Mouse (Mus musculus): ENCODE data around the gene Smad9. TPM values are rescaled to one million over a fixed set of nuclear protein-coding genes. Genes with fewer than 3 reads are reported as not detected.
"Not testable (repeated sequence)": the region's sequence is repeated elsewhere in the genome, so short reads cannot be mapped to it uniquely, and the experiment has no call there.

Gene Smad9
- polyA plus RNA-seq, 1 experiment = 1.1 TPM

DNA sequence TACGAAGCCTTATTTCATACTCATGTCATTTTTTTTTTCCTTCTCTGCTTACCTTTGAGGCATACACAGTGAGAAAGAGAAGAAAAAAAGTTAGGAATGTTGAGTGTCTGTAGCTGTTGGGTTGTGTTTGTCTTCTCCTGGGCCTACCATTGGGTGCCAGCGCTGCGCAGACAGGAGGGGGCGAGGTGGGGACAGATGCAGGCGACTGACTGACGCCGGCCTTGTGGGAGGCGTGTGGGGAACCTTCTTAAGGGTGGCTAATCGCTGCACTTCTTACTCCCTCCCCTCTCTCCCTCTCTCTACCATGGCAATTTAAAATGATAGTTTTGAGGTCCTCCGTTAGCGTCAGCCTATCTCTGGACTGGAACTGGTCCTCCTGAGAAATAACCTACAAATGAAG is 676 bp downstream of the Smad9 start:
- 8% methylated on average over 11 of the region's 11 CpGs for WGBS
- no peak overlapping the region for H3K27ac ChIP-seq (ENCODE audit: insufficient read depth, low read depth, low read length)
- peak overlapping the region; percentile 70 for H3K4me3 ChIP-seq (ENCODE audit: insufficient read depth, low read depth, low read length)

DNA sequence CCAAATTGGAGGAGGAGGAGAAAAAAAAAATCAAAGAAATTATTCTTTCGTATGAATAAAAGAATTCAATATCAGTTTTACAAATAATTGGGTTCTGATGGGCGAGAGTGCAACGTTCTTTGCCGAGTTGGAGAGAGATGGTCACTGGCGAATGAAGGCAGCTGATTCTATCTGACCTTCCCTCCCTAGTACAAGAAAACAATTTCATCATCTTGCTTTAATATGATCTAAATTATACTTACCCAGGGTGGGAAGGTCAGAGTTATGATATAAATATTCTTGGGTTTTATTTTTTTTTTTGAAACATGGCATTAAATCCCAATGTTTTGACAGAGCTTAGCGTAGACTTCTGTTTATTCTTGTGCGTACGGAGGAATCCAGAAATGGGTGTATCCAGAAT is 2.1 kb downstream of the Smad9 start:
- H3K4me1 ChIP-seq (ENCODE audit: control insufficient read depth, insufficient read depth, low read length) = no peaks in the 10 kb centered on the region
- H3K4me3 ChIP-seq (ENCODE audit: insufficient read depth, low read depth, low read length) = no peak overlapping the region
- TF ChIP-seq POLR2A (IDR thresholded peaks at IDR 0.05; ENCODE audit: low read depth, low read length) (no peak), CTCF (conservative IDR thresholded peaks at IDR 0.05; ENCODE audit: insufficient read depth, insufficient read length, low read depth, low read length) (no peak)
- H3K27ac ChIP-seq (ENCODE audit: insufficient read depth, low read depth, low read length) = no peak overlapping the region
- H3K36me3 ChIP-seq (ENCODE audit: control insufficient read depth, insufficient read depth, low read length) = no peaks in the 10 kb centered on the region
- H3K27me3 ChIP-seq (replicated peaks; ENCODE audit: control insufficient read depth, insufficient read depth, low read length) = no peaks in the 10 kb centered on the region
- no peak for DNase-seq
- WGBS = 90% methylated on average over 8 of the region's 8 CpGs

More for the DNA sequence above, 676 bp downstream of the Smad9 start:
- no peak for TF ChIP-seq CTCF (conservative IDR thresholded peaks at IDR 0.05; ENCODE audit: insufficient read depth, insufficient read length, low read depth, low read length)
- TF ChIP-seq POLR2A (IDR thresholded peaks at IDR 0.05; ENCODE audit: low read depth, low read length) = no peak
- no peaks in the 10 kb centered on the region for H3K4me1 ChIP-seq (ENCODE audit: control insufficient read depth, insufficient read depth, low read length)
- peak; percentile 38 for DNase-seq
- no peaks in the 10 kb centered on the region for H3K36me3 ChIP-seq (ENCODE audit: control insufficient read depth, insufficient read depth, low read length)
- H3K27me3 ChIP-seq (replicated peaks; ENCODE audit: control insufficient read depth, insufficient read depth, low read length) = no peaks in the 10 kb centered on the region

DNA sequence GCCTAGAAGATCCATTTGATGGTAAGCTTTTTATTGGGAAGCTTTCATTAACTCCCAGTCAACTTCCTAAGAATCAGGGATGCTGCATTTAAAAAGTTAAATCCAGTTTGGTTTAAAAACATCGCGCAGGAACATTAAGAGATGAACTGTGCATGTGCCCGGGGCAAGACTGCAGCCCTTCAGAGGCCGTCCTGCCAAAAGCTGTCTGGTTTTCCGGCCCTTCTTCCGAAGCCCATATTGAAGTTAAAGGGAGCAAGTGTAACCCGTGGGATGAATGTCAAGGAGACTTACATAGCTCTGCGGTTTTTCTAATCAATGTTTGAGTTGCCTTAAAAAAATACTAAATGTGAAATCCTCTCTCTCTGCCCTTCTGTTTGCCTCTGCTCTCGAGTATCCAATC is 3.8 kb downstream of the Smad9 start:
- Histone ChIP-seq H3K27me3 (replicated peaks; ENCODE audit: control insufficient read depth, insufficient read depth, low read length) (no peaks in the 10 kb centered on the region), H3K27ac (ENCODE audit: insufficient read depth, low read depth, low read length) (no peak overlapping the region), H3K4me3 (ENCODE audit: insufficient read depth, low read depth, low read length) (no peak overlapping the region), H3K36me3 (ENCODE audit: control insufficient read depth, insufficient read depth, low read length) (no peaks in the 10 kb centered on the region), H3K4me1 (ENCODE audit: control insufficient read depth, insufficient read depth, low read length) (no peaks in the 10 kb centered on the region)
- DNase-seq = no peak
- 82% methylated on average over 9 of the region's 9 CpGs for WGBS
- TF ChIP-seq POLR2A (IDR thresholded peaks at IDR 0.05; ENCODE audit: low read depth, low read length) (no peak), CTCF (conservative IDR thresholded peaks at IDR 0.05; ENCODE audit: insufficient read depth, insufficient read length, low read depth, low read length) (no peak)

DNA sequence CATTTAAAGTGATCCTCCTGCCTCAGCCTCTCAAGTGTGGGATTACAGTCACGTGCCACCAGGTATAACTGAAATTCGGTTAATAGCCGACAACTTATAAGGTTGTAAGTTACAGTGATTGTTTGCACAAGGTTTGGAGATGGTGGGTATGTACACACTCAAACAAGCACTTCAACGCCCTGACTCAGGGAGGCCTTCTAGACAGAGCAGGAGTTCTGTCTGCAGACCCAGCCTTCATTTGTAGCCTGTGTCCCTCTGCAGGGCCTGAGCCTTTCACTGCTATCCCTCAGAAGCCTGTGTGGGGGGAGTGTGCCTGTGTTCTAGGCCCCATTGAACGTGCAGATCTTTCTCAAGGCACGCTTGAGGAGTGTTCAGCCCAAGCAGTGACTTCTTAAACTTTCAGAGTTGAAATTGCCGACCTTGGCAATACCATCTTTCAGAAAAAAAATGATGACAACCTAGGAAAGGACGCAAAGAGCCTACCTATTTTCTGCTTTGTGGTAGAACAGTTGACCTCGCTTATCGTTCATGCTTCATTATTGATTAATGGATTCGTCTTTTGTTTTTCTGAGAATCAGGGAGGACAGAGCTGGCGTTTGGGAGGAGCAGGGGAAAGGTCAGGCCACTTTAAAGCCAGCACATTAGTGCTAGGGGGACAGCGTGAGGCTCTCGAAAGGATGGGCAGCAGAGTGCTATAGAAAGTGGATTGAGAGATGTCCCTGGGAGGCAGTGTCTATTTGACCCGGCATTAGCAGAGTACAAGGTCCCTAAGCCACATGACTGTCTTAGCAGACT is 5.1 kb downstream of the Smad9 start:
- Histone ChIP-seq H3K36me3 (ENCODE audit: control insufficient read depth, insufficient read depth, low read length) (no peaks in the 10 kb centered on the region), H3K27ac (ENCODE audit: insufficient read depth, low read depth, low read length) (no peak overlapping the region), H3K4me1 (ENCODE audit: control insufficient read depth, insufficient read depth, low read length) (no peaks in the 10 kb centered on the region), H3K4me3 (ENCODE audit: insufficient read depth, low read depth, low read length) (no peak overlapping the region), H3K27me3 (replicated peaks; ENCODE audit: control insufficient read depth, insufficient read depth, low read length) (no peaks in the 10 kb centered on the region)
- TF ChIP-seq POLR2A (IDR thresholded peaks at IDR 0.05; ENCODE audit: low read depth, low read length) = no peak
- TF ChIP-seq CTCF (conservative IDR thresholded peaks at IDR 0.05; ENCODE audit: insufficient read depth, insufficient read length, low read depth, low read length) = no peak
- DNase-seq = peak; percentile 5
- 71% methylated on average over 15 of the region's 15 CpGs for WGBS

DNA sequence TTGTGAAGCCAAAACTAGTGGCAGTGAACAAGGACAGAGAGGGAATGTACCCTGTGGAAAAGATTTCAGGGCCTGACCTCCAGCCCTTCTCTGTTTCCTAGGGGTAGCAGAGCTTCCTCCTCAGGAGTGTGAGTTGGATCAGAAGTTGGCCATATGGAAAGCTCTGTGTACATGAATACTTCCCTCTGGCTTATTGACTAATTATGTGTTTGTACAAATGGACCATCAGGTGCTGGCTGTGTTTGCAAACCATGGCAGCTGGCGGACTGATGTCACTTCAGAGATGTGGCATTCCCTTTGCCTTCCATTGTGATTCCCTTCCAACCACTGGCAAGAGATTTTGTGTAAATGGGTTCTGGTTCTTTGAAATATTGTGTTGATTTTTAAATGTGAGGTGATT is 5.9 kb downstream of the Smad9 start:
- H3K27ac ChIP-seq (ENCODE audit: insufficient read depth, low read depth, low read length) = no peak overlapping the region
- H3K4me1 ChIP-seq (ENCODE audit: control insufficient read depth, insufficient read depth, low read length) = no peaks in the 10 kb centered on the region
- TF ChIP-seq CTCF (conservative IDR thresholded peaks at IDR 0.05; ENCODE audit: insufficient read depth, insufficient read length, low read depth, low read length) (no peak), POLR2A (IDR thresholded peaks at IDR 0.05; ENCODE audit: low read depth, low read length) (no peak)
- DNase-seq = no peak
- H3K36me3 ChIP-seq (ENCODE audit: control insufficient read depth, insufficient read depth, low read length) = no peaks in the 10 kb centered on the region
- WGBS = 98% methylated on average over 1 of the region's 1 CpGs
- no peak overlapping the region for H3K4me3 ChIP-seq (ENCODE audit: insufficient read depth, low read depth, low read length)
- no peaks in the 10 kb centered on the region for H3K27me3 ChIP-seq (replicated peaks; ENCODE audit: control insufficient read depth, insufficient read depth, low read length)

DNA sequence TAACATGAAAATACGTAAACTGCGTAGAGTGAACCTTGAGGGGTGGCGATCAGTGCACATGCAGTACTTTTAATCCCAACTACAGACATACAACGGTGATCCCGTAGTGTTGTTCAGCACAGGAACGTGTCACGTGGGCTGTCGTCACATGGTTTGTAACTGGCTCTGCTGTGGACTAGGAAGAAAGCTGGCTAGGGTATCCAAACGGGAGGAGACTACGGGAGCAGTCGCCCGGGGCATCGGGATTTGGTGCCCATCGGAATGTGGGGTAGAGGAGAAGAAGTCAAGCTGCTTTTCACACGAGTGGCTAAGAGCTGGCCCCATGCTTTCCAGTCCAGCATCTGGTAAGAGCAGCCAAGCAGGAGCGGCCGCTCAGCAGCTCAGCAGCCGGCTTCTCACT is 9.0 kb downstream of the Smad9 start:
- H3K36me3 ChIP-seq (ENCODE audit: control insufficient read depth, insufficient read depth, low read length) = no peaks in the 10 kb centered on the region
- H3K4me3 ChIP-seq (ENCODE audit: insufficient read depth, low read depth, low read length) = peak overlapping the region; percentile 19; the same call in 1 of the 2 replicates
- no peaks in the 10 kb centered on the region for H3K4me1 ChIP-seq (ENCODE audit: control insufficient read depth, insufficient read depth, low read length)
- H3K27me3 ChIP-seq (replicated peaks; ENCODE audit: control insufficient read depth, insufficient read depth, low read length) = no peaks in the 10 kb centered on the region
- no peak overlapping the region for H3K27ac ChIP-seq (ENCODE audit: insufficient read depth, low read depth, low read length)
- peak; percentile 55 for DNase-seq
- 66% methylated on average over 18 of the region's 18 CpGs for WGBS
- no peak for TF ChIP-seq CTCF (conservative IDR thresholded peaks at IDR 0.05; ENCODE audit: insufficient read depth, insufficient read length, low read depth, low read length)
- TF ChIP-seq POLR2A (IDR thresholded peaks at IDR 0.05; ENCODE audit: low read depth, low read length) = no peak

DNA sequence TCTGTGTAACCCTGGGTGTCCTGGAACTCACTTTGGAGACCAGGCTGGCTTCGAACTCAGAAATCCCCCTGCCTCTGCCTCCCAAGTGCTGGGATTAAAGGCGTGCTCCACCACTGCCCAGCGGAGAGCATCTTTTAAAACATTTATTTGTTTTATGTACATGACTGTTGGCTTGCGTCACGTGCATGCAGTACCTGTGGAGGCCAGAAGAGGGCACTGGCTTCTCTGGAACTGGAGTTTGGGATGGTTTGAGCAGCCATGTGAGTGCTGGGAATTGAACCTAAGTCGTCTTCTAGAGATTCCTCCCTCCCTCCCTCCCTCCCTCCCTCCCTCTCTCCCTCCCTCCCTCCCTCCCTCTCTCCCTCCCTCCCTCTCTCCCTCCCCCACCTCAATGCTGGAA is 10.1 kb downstream of the Smad9 start:
- not testable (repeated sequence) for H3K27me3 ChIP-seq (replicated peaks; ENCODE audit: control insufficient read depth, insufficient read depth, low read length); H3K4me3 ChIP-seq (ENCODE audit: insufficient read depth, low read depth, low read length); H3K27ac ChIP-seq (ENCODE audit: insufficient read depth, low read depth, low read length); DNase-seq; H3K4me1 ChIP-seq (ENCODE audit: control insufficient read depth, insufficient read depth, low read length); H3K36me3 ChIP-seq (ENCODE audit: control insufficient read depth, insufficient read depth, low read length)
- peak; percentile 34; the same call in 1 of the 2 replicates for TF ChIP-seq CTCF (conservative IDR thresholded peaks at IDR 0.05; ENCODE audit: insufficient read depth, insufficient read length, low read depth, low read length)
- 94% methylated on average over 6 of the region's 6 CpGs for WGBS

Measured in kidney, adult 2 months (tissue).